In the genomic region with DNA sequence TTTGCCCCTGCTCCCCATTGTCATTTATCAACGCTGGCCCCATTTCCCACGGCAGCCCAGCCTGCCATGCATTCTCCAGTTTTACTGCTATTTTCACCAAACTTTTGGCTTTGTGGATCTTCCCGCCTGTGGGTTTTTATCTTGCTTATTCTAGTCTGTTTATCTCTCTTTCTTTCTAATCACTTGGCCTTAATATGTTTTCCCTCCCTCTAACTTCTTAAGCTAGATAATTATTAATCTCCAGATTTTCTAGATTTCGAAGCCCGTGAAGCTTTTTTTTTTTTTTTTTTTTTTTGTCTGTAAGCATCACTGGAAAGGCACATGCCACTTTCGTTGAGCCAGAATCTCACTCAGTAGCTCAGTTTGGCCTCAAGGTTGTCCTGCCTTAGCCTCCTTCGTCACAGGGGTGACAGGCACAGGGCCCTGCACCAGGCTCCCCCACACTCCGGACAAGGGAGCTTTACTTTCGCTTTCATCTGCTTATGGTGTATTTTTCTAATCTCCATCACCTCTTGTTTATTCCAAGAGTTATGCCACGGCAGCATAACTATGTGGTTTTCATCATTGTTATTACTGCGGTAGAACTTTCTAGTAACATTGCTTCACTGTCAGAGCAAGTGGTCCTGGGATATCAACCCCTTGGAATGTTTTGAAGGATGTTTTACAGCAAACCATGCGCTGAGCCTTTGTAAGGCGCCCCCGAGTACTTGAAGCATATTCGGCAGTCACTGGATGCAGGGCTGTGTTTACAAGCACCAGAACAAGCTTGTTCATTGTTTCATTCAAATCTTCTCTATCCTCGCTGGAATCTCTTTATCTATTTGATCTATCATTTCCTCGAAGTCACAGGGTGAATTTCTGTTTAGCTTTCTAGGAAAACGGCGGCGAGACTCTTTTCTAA, we compare ENCODE assay signal across 10 mouse cellular contexts.
DNase-seq lines count a peak whose midpoint lies in the region; ATAC-seq and TF ChIP-seq lines count a peak whose summit lies in the region.
"Had no signal": no experiment of that assay in that cellular context is flagged by ENCODE, and none has a peak within 500 bp of the region (broad histone marks: within the 10 kb centered on the region; RNA-seq: fewer than 3 reads in every experiment).

No protein-coding gene starts in this region.

- H3K4me1 ChIP-seq in embryonic facial prominence, embryonic 14.5 days (ENCODE audit: control insufficient read depth, insufficient read depth, low read length): peaks cover 7% of the 10 kb centered on the region; the same call in 1 of the 2 replicates
- peaks cover 3% of the 10 kb centered on the region; the same call in 1 of the 2 replicates for H3K4me1 ChIP-seq in liver, postnatal 0 days (ENCODE audit: insufficient read depth)

- WGBS in embryonic facial prominence, embryonic 14.5 days: 54% methylated on average over 20 of the region's 20 CpGs
- 46% methylated on average over 20 of the region's 20 CpGs for WGBS in liver, postnatal 0 days (ENCODE audit: insufficient replicate concordance)

- no peak for TF ChIP-seq EP300 in liver, postnatal 0 days (IDR thresholded peaks at IDR 0.05; ENCODE audit: low read depth)

- no peaks in the 10 kb centered on the region for H3K36me3 ChIP-seq in embryonic facial prominence, embryonic 14.5 days (ENCODE audit: control insufficient read depth, insufficient read depth, low read length)
- no peaks in the 10 kb centered on the region for H3K36me3 ChIP-seq in liver, postnatal 0 days (replicated peaks; ENCODE audit: insufficient read depth, low read length)
- H3K36me3 ChIP-seq: midbrain, embryonic 13.5 days had no signal

- H3K4me3 ChIP-seq in gastrocnemius, adult 2 months: peak overlapping the region; percentile 44
- H3K4me3 ChIP-seq in embryonic facial prominence, embryonic 14.5 days (ENCODE audit: low read depth, low read length): no peak overlapping the region
- H3K4me3 ChIP-seq in liver, postnatal 0 days (ENCODE audit: low read depth, low read length): 0 out of 2 replicates have a peak overlapping the region, but pooled peaks have one; percentile 11
- H3K4me3 ChIP-seq: midbrain, embryonic 13.5 days had no signal

- peak overlapping the region; percentile 3; the same call in 1 of the 2 replicates for H3K4me2 ChIP-seq in embryonic facial prominence, embryonic 14.5 days (ENCODE audit: low read depth, low read length)
- H3K4me2 ChIP-seq in liver, postnatal 0 days (ENCODE audit: low read depth, low read length): peak overlapping the region; percentile 59
- H3K4me2 ChIP-seq: midbrain, embryonic 13.5 days had no signal

- no peaks in the 10 kb centered on the region for H3K9me3 ChIP-seq in embryonic facial prominence, embryonic 14.5 days (ENCODE audit: control insufficient read depth, low read length)
- no peaks in the 10 kb centered on the region for H3K9me3 ChIP-seq in liver, postnatal 0 days (ENCODE audit: low read length)
- H3K9me3 ChIP-seq: midbrain, embryonic 13.5 days had no signal

- ATAC-seq in embryonic facial prominence, embryonic 14.5 days (ENCODE audit: low read depth): no peak
- no peak for ATAC-seq in liver, postnatal 0 days
- ATAC-seq: midbrain, embryonic 13.5 days had no signal

- no peak for TF ChIP-seq CTCF in gastrocnemius, adult 2 months (IDR thresholded peaks at IDR 0.05)
- TF ChIP-seq CTCF in liver, postnatal 0 days (IDR thresholded peaks at IDR 0.05; ENCODE audit: low read depth): no peak

- DNase-seq in gastrocnemius, adult 2 months: no peak
- DNase-seq in gastrocnemius, adult 8-10 months (ENCODE audit: low spot score in 2 of 2): no peak
- DNase-seq in A20 (ENCODE audit: low read depth, low spot score): peak; percentile 16
- no peak for DNase-seq in embryonic facial prominence, embryonic 14.5 days (ENCODE audit: low spot score)
- DNase-seq in liver, postnatal 0 days: no peak
- DNase-seq in right cerebral cortex, adult 2 months (ENCODE audit: low spot score in 2 of 2): no peak
- no peak for DNase-seq in left cerebral cortex, postnatal 25 days (ENCODE audit: low spot score in 2 of 2)
- no peak for DNase-seq in layer of hippocampus, postnatal 36 days
- DNase-seq: spleen, adult 18-20 months had no signal

- H3K9ac ChIP-seq in embryonic facial prominence, embryonic 14.5 days (ENCODE audit: low read depth, low read length): no peak overlapping the region
- H3K9ac ChIP-seq in liver, postnatal 0 days (replicated peaks): no peak overlapping the region
- H3K9ac ChIP-seq: midbrain, embryonic 13.5 days had no signal

- peak overlapping the region; percentile 64 for H3K27ac ChIP-seq in gastrocnemius, adult 2 months
- H3K27ac ChIP-seq in embryonic facial prominence, embryonic 14.5 days (replicated peaks; ENCODE audit: low read depth, low read length): peak overlapping the region; percentile 35
- H3K27ac ChIP-seq in liver, postnatal 0 days (ENCODE audit: low read depth): peak overlapping the region; percentile 45
- H3K27ac ChIP-seq: midbrain, embryonic 13.5 days had no signal

- intact Hi-C loops in gastrocnemius, adult 2 months (cut with DNase I): no loop called here
- intact Hi-C loops in left cerebral cortex, postnatal 25 days (cut with DNase I): no loop called here

- H3K27me3 ChIP-seq in embryonic facial prominence, embryonic 14.5 days (replicated peaks; ENCODE audit: control insufficient read depth, insufficient read depth, low read length): no peaks in the 10 kb centered on the region
- H3K27me3 ChIP-seq in liver, postnatal 0 days (ENCODE audit: insufficient read depth, low read length): no peaks in the 10 kb centered on the region
- H3K27me3 ChIP-seq: midbrain, embryonic 13.5 days had no signal
